Mouse (Mus musculus) limb, embryonic 14.5 days (tissue): ENCODE measurements around the gene Fyb. TPM values are rescaled to one million over a fixed set of nuclear protein-coding genes. Genes with fewer than 3 reads are reported as not detected.

Experiments used
- ATAC-seq: fragments of 200-750 bp; cut with Nextera tagmentation; 2 replicates; pipeline ENCODE4 v1.8.0; 2017; ENCODE audit warnings: low read depth, moderate number of reproducible peaks, moderate TSS enrichment; ENCODE audit not compliant: low FRiP score
- DNase-seq: peaks from one replicate; pipeline ENCODE4 v3.0.0-alpha.2; 2015; ENCODE audit warnings: low spot score
- H3K27ac ChIP-seq: fragments of 300-500 bp; sonication (generic); replicated peaks from 2 replicates; pipeline ENCODE4 v1.5.1; 2014; ENCODE audit warnings: low read depth, mild to moderate bottlenecking, low read length, moderate library complexity, mixed read lengths
- H3K27me3 ChIP-seq: fragments of 300-500 bp; sonication (generic); 2 replicates; pipeline ENCODE4 v1.6.1; 2014; ENCODE audit warnings: low read length, mixed read lengths; ENCODE audit not compliant: control insufficient read depth, insufficient read depth
- H3K36me3 ChIP-seq: fragments of 300-500 bp; sonication (generic); 2 replicates; pipeline ENCODE4 v1.6.1; 2014; ENCODE audit warnings: mild to moderate bottlenecking, low read length, moderate library complexity, mixed read lengths; ENCODE audit not compliant: control insufficient read depth, insufficient read depth
- H3K4me1 ChIP-seq: fragments of 300-500 bp; sonication (generic); 2 replicates; pipeline ENCODE4 v1.6.1; 2014; ENCODE audit warnings: antibody characterized with exemption, low read length, mixed read lengths; ENCODE audit not compliant: control insufficient read depth, insufficient read depth
- H3K4me2 ChIP-seq: fragments of 300-500 bp; sonication (generic); replicated peaks from 2 replicates; pipeline ENCODE4 v1.6.1; 2014; ENCODE audit warnings: low read depth, mild to moderate bottlenecking, low read length, moderate library complexity; ENCODE audit not compliant: severe bottlenecking
- H3K4me3 ChIP-seq: fragments of 300-500 bp; sonication (generic); replicated peaks from 2 replicates; pipeline ENCODE4 v1.5.1; 2014; ENCODE audit warnings: low read length
- H3K9ac ChIP-seq: fragments of 300-500 bp; sonication (generic); 2 replicates; pipeline ENCODE4 v1.6.1; 2014; ENCODE audit warnings: mild to moderate bottlenecking, low read depth, low read length, moderate library complexity; ENCODE audit not compliant: severe bottlenecking
- H3K9me3 ChIP-seq: fragments of 300-500 bp; sonication (generic); 2 replicates; pipeline ENCODE4 v1.6.1; 2016; ENCODE audit warnings: low read length; ENCODE audit not compliant: control insufficient read depth
- POLR2A ChIP-seq: fragments of 200-500 bp; IDR thresholded peaks from 2 replicates; pipeline ENCODE4 v1.8.0; 2012; ENCODE audit warnings: inconsistent platforms, mild to moderate bottlenecking, moderate library complexity, borderline replicate concordance; ENCODE audit not compliant: insufficient read depth, insufficient read length; ENCODE audit errors: extremely low read depth
- WGBS: fragments of 180-500 bp; shearing (Covaris S2); extraction: QIAGEN DNeasy Blood & Tissue Kit; methylation state at CpG from one replicate; pipeline ENCODE4 v1.1.7; 2014; 5-methylcytosine and 5-hydroxymethylcytosine counted together
- polyA plus RNA-seq, 2 experiments: library from polyadenylated mRNA; depleted of rRNA in 1 of 2; stranded (reverse) in 1 of 2; unstranded in 1 of 2; fragments of >200 nt; fragmentation: Nextera tagmentation in 1 of 2; extraction: Ambion mirVana in 1 of 2; gene quantifications; 2 replicates each; pipeline versions ENCODE4 v1.2.1 to v1.2.3; 2012 to 2014

Fyb gene
- polyA plus RNA-seq, 2 experiments: 6.0 to 8.0 TPM

GRCm38 (mm10) chr15:6568605-6569004, 46.0 kb downstream of the Fyb start:
- Histone ChIP-seq H3K36me3 (no peaks in the 10 kb centered on the region), H3K4me1 (no peaks in the 10 kb centered on the region), H3K9me3 (no peaks in the 10 kb centered on the region), H3K27ac (no peak overlapping the region), H3K27me3 (no peaks in the 10 kb centered on the region), H3K4me3 (no peak overlapping the region), H3K9ac (no peak overlapping the region), H3K4me2 (no peak overlapping the region)
- 90% methylated on average over 3 of the region's 3 CpGs for WGBS
- no peak for ATAC-seq
- TF ChIP-seq POLR2A: no peak
- DNase-seq: no peak

- DNase-seq (no peak), ATAC-seq (no peak)
- no peak overlapping the region for H3K4me2 ChIP-seq
- H3K27me3 ChIP-seq: no peaks in the 10 kb centered on the region
- H3K9ac ChIP-seq: no peak overlapping the region
- no peak overlapping the region for H3K4me3 ChIP-seq
- no peaks in the 10 kb centered on the region for H3K36me3 ChIP-seq
- no peaks in the 10 kb centered on the region for H3K4me1 ChIP-seq
- no peaks in the 10 kb centered on the region for H3K9me3 ChIP-seq
- WGBS: 75% methylated on average over 5 of the region's 5 CpGs
- H3K27ac ChIP-seq: no peak overlapping the region
- TF ChIP-seq POLR2A: no peak
Measured at GRCm38 (mm10) chr15:6569074-6569473, 46.4 kb downstream of the Fyb start.

- no peak overlapping the region for H3K9ac ChIP-seq
- no peak overlapping the region; the same call in 1 of the 2 replicates for H3K4me2 ChIP-seq
- no peak overlapping the region for H3K27ac ChIP-seq
- peaks cover 2% of the 10 kb centered on the region; the same call in 1 of the 2 replicates for H3K4me1 ChIP-seq
- TF ChIP-seq POLR2A: no peak
- H3K36me3 ChIP-seq: no peaks in the 10 kb centered on the region
- H3K27me3 ChIP-seq: no peaks in the 10 kb centered on the region
- no peak for ATAC-seq
- 77% methylated on average over 2 of the region's 2 CpGs for WGBS
- H3K9me3 ChIP-seq: no peaks in the 10 kb centered on the region
- no peak for DNase-seq
- no peak overlapping the region for H3K4me3 ChIP-seq
Measured at GRCm38 (mm10) chr15:6570164-6570861, 47.7 kb downstream of the Fyb start.

GRCm38 (mm10) chr15:6570876-6571275, 48.2 kb downstream of the Fyb start:
- 7% methylated on average over 7 of the region's 7 CpGs for WGBS
- no peak overlapping the region; the same call in 1 of the 2 replicates for H3K4me2 ChIP-seq
- H3K9ac ChIP-seq: no peak overlapping the region
- ATAC-seq (peak; percentile 53; the same call in 1 of the 2 replicates), DNase-seq (peak; percentile 66)
- H3K4me1 ChIP-seq: peaks cover 2% of the 10 kb centered on the region; the same call in 1 of the 2 replicates
- no peaks in the 10 kb centered on the region for H3K27me3 ChIP-seq
- no peak overlapping the region for H3K4me3 ChIP-seq
- no peak for TF ChIP-seq POLR2A
- H3K36me3 ChIP-seq: no peaks in the 10 kb centered on the region
- no peak overlapping the region for H3K27ac ChIP-seq
- H3K9me3 ChIP-seq: no peaks in the 10 kb centered on the region

- no peak overlapping the region for H3K4me3 ChIP-seq
- TF ChIP-seq POLR2A: no peak
- ATAC-seq: no peak
- no peaks in the 10 kb centered on the region for H3K27me3 ChIP-seq
- peak; percentile 65 for DNase-seq
- H3K27ac ChIP-seq: no peak overlapping the region
- no peak overlapping the region for H3K4me2 ChIP-seq
- no peaks in the 10 kb centered on the region for H3K9me3 ChIP-seq
- no peaks in the 10 kb centered on the region for H3K36me3 ChIP-seq
- 38% methylated on average over 5 of the region's 5 CpGs for WGBS
- H3K9ac ChIP-seq: no peak overlapping the region
- peaks cover 7% of the 10 kb centered on the region; the same call in 1 of the 2 replicates for H3K4me1 ChIP-seq
Measured at GRCm38 (mm10) chr15:6574283-6574960, 51.8 kb downstream of the Fyb start.
